Mouse (Mus musculus) Patski (cell line): ENCODE measurements at regions not wholly inside any gene's neighbourhood (a gene's known extent, or its start where the extent isn't known, plus 50 kb on each side); places are given as distances from the start of the nearest gene placed in this dataset.

Experiments
- ATAC-seq: fragments of 100-300 bp; one replicate; pipeline ENCODE4 v1.8.0; 2021
- CTCF ChIA-PET: fragments of 350-600 bp; sonication (Branson Sonifier 250); formaldehyde crosslinking; loops from one replicate; lab custom pipeline; 2022; ENCODE audit warnings: inconsistent platforms; lab: Charles Lee
- POLR2A ChIA-PET: fragments of 350-600 bp; sonication (Branson Sonifier 250); formaldehyde crosslinking; loops from one replicate; lab custom pipeline; 2022; ENCODE audit warnings: antibody characterized with exemption, inconsistent platforms; lab: Charles Lee
- DNase-seq: peaks from one replicate; pipeline ENCODE4 v3.0.0-alpha.2; 2011; ENCODE audit warnings: low read depth, low spot score
- H3K27me3 ChIP-seq: fragments of 371-371 bp; one replicate; pipeline ENCODE4 v1.5.1; 2021
- CTCF ChIP-seq: fragments of 100-300 bp; IDR thresholded peaks from one replicate; pipeline ENCODE4 v1.5.1; 2021
- in situ Hi-C: fragments of 300-500 bp; cut with MboI; formaldehyde crosslinking; loops from 3 replicates; pipeline ENCODE4 v1.11.1; 2018; ENCODE audit warnings: low pct_unique_long_range_greater_than_20kb, mixed read lengths

DNA sequence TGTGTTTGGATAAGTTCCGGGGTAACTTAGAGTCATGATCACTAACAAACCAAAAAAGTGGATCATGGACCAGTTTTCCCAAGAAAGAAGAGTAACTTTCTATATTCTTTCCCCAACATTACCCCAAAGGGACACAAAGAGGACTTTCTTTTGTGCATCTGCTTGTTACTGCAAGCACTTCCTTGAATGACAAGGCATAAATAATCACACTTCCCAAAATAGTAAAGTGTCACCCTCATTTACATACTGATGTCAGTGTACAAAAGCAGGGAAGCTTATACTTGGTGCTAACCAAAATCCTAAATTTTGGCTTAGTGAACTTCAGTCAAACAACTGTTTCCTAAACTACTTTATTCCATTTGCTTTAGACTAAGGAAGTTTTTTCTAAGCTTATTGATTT lies 218.0 kb upstream of the Klf14 start:
- no peak for DNase-seq
- POLR2A ChIA-PET: no interaction called here
- no peak for TF ChIP-seq CTCF
- no peak for ATAC-seq
- H3K27me3 ChIP-seq: no peaks in the 10 kb centered on the region
- CTCF ChIA-PET: interaction anchor here (0.8 to 2.1 kb wide), 13 partner anchors 9 to 101 kb away, joined by 3 to 10 read pairs (median 4); no protein-coding TSS in a partner anchor
- in situ Hi-C loops: no loop called here

DNA sequence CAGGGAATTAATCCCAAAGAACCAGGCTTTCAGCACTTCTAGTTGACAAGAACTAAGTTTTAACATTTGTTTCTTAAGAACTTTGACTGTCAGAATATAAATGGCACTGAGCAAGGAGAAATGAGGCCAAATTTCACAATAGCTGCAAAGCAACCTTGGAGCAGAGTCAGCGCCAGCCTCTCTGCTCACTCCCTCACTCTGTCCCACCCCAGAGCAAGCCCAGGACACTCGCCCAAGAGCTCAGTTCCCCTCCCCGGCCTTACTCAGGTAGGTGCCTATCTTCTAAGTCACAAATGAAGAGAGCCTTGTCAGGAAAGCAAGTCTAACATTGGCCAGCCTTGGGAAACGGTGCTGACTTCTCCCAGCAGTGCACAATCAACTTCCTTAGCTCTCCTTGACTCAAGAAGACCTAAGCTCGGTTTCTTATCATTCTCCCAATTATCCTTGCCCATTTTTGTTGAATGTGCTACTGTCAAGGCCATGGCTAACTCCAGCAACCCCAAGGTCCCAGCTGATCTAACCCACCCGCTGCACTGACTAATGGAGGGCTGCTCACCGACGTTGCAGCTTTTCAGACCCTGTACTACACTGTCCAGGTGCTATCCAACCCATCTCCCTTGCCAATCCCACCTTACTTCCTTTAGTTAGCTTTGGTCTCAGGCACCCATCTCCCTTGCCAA lies 219.5 kb upstream of the Klf14 start:
- ChIA-PET CTCF (interaction anchor here (0.7 to 1.3 kb wide), 2 partner anchors 12 to 62 kb away, joined by 3 to 5 read pairs; no protein-coding TSS in a partner anchor), POLR2A (no interaction called here)
- ATAC-seq (no peak), DNase-seq (no peak)
- in situ Hi-C loops: no loop called here
- no peaks in the 10 kb centered on the region for H3K27me3 ChIP-seq
- TF ChIP-seq CTCF: no peak

DNA sequence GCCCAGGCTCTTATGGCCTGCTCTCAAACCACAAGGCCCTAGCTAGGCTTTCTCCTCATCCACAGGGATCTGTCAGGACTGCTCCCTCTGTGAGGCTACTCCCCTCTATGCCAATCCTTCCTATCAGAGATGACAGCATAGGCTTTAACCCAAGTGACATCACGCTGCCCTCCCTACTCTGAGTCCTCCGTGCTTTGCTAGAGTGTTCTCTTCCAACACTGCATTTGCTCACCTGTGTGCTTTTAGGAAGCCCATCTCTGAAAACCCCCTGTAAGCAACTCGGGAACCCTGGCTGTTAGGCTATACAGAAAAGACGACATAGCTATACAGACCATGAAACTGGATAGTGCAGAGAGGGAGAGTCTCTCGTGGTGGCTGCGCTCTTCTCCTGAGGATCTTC lies 216.3 kb upstream of the Mkln1 start:
- no peak for TF ChIP-seq CTCF
- CTCF ChIA-PET: no interaction called here
- ATAC-seq (no peak), DNase-seq (no peak)
- POLR2A ChIA-PET: no interaction called here
- in situ Hi-C loops: no loop called here
- no peaks in the 10 kb centered on the region for H3K27me3 ChIP-seq

DNA sequence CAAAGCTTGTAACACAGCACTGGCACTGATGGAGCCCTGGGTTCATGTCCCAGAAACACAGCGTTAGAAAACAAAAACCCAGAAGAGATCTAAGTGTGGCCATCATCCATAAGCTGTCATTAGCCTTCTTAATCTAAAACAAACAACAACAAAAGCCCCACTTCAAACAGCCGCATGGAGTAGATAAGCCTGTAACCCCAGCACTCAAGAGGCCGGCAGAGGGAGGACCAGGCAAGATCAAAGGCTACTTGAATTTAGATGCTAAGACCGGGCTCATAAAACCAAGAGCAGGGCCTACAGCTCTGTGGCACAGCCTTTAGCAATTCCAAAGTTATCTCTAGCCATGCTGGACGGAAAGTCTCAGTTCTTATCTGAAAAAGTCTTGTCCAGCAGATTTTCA lies 215.4 kb upstream of the Mkln1 start:
- H3K27me3 ChIP-seq: no peaks in the 10 kb centered on the region
- no peak for TF ChIP-seq CTCF
- ChIA-PET CTCF (no interaction called here), POLR2A (interaction anchor here (0.7 kb wide), 1 partner anchor 922 kb away, joined by 3 read pairs; no protein-coding TSS in a partner anchor)
- DNase-seq (no peak), ATAC-seq (no peak)
- in situ Hi-C loops: no loop called here

DNA sequence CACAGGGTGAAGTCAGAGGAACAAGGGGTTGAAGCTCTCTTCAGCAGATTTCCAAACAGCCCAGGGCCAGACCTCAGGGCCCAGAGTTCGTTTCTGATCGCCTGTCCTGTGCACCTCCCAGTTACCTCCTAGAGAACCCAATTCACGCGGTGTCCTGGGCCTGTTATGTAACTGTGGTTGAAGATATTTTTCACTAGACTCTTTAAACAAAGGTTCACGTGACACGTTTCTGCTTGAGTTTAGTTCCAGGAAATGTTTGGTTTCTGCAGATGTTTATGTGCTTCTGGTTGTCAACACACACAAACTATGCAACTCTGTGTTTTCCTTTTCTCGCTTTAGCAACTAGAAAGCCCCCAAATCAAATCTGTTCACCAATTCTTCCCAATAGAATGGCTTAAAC lies 214.0 kb upstream of the Mkln1 start:
- no peaks in the 10 kb centered on the region for H3K27me3 ChIP-seq
- ATAC-seq (no peak), DNase-seq (no peak)
- CTCF ChIA-PET: no interaction called here
- TF ChIP-seq CTCF: no peak
- in situ Hi-C loops: no loop called here
- POLR2A ChIA-PET: no interaction called here

DNA sequence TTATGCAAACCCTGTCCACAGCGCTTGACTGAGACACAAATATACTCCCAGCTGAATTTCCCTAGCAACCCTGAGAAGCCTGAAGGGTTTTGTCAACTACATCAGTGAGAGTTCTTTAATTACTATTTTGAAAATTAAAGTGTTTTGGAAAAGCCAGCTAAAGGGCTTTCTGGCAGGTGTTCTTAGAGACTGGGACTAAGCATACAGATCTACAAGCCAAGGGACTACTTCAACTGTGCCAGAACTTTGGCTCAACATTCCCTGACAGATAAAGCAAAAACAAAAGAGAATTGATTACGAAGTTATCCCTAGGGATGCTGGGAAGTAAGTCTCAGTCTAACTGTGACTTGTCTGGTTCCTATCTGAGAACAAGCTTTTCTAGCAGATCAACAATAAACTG lies 213.4 kb upstream of the Mkln1 start:
- CTCF ChIA-PET: interaction anchor here (2.0 kb wide), 2 partner anchors 9 to 15 kb away, joined by 7 to 8 read pairs; no protein-coding TSS in a partner anchor

DNA sequence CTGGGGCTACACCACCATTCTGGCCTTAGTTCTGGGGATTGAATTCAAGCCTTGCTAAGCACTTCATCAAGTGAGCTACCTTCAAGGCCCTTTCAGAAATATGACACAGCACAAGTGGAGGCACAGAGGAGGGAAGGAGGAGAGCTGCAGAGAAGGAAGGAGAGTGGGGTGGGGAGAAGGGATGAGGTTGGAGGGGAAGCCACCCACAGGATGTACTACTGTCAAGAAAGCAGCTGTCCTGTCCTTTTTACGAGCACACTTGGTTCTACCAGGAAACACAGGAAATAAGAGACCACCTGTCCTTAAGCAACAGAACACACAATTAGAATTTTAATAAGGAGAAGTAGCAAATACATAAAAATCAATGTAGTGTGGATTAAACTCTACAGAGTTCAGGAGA lies 210.5 kb upstream of the Mkln1 start:
- no peak for ATAC-seq
- DNase-seq: no peak
- no peak for TF ChIP-seq CTCF
- ChIA-PET POLR2A (interaction anchor here (1.1 kb wide), 1 partner anchor 212 kb away, joined by 3 read pairs; no protein-coding TSS in a partner anchor), CTCF (no interaction called here)
- no peaks in the 10 kb centered on the region for H3K27me3 ChIP-seq
- in situ Hi-C loops: no loop called here

More for the DNA sequence above, 213.4 kb upstream of the Mkln1 start:
- H3K27me3 ChIP-seq: no peaks in the 10 kb centered on the region
- ATAC-seq (no peak), DNase-seq (no peak)
- TF ChIP-seq CTCF: no peak
- POLR2A ChIA-PET: interaction anchor here (0.6 to 0.9 kb wide), 2 partner anchors 33 to 56 kb away, joined by 3 to 6 read pairs; no protein-coding TSS in a partner anchor
- in situ Hi-C loops: no loop called here

DNA sequence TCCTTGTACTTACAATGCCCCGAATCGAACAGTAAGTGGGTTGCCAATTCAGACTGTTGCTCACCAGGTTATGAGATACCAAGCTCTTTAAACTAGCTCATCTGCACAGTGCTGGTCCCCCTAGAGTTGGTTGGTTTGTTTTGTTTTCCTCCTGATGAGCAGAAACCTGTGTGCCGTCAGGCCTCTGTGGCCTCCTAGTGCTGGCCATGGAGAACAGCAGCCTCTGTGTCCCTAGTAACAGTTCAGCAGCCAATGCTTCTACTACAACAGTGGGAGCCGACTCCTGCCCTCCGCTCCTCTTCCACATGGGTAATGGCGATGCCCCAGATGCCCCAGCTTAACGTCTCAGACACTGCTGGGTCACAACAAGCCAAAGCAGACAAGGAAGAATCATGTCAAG lies 209.5 kb upstream of the Mkln1 start:
- TF ChIP-seq CTCF: peak; percentile 67
- H3K27me3 ChIP-seq: no peaks in the 10 kb centered on the region
- CTCF ChIA-PET: no interaction called here
- no peak for DNase-seq
- POLR2A ChIA-PET: interaction anchor here (1.1 kb wide), 1 partner anchor 211 kb away, joined by 3 read pairs; no protein-coding TSS in a partner anchor
- ATAC-seq: no peak
- in situ Hi-C loops: no loop called here

DNA sequence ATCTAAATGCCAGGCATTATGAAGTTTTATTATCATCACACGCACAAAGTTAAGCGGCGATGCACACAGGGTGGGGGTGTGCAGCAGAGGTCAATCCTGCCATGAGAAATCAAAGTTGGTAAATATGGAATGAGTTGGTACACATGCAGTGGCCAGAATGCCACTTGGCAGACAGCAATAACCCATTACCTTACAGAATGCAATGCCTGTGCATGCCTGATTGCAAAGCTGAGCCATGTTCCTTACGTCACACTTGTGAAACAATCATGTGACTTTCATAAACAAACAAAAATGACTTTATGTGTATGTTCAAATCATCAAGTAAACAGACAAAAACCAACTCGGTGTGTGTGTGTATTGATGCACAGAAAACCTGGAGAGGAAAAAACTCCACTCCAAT lies 208.5 kb upstream of the Mkln1 start:
- no peak for ATAC-seq

DNA sequence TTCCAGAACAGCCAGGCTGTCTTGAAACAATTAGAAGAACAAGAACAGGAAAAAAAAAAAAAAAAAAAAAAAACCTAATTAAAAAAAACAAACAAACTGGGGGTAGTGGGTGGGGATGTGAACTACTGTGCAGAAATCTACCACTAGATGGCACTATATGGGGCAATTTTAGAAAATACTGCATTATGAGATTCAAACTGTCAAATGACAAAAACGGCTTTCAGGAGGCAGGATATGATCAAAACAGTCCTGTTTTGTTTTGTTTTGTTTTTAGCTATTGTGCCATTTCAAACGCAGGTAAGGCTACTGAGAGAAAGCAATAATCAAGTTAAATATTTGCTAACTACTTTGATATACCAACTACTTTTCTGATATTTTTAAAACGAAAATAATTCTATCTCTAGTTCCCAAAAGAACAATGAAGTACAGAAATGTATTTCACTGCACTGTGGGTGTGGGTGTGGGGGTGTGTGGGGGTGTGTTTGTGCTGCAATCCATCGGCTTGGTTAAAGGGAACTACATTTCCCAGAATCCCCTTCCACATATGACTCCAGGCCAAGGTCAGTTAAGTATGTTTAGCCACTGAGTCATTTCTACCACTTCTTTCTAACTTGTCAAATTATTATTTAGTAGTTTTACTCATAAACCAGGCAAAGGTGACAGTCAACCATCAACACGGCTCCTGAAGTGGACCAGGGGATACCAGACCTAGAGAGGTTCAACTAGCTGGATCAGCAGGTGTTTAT lies 207.7 kb upstream of the Mkln1 start:
- no peak for ATAC-seq
- DNase-seq: no peak
- H3K27me3 ChIP-seq: no peaks in the 10 kb centered on the region
- POLR2A ChIA-PET: no interaction called here
- CTCF ChIA-PET: interaction anchor here (0.6 to 1.5 kb wide), 5 partner anchors 11 to 128 kb away, joined by 3 to 5 read pairs (median 3); no protein-coding TSS in a partner anchor
- peak; percentile 57 for TF ChIP-seq CTCF
- in situ Hi-C loops: loop anchor here (5.0 kb wide), 1 partner anchor 262 kb away; no protein-coding TSS in a partner anchor

More for the DNA sequence above, 208.5 kb upstream of the Mkln1 start:
- DNase-seq: no peak
- in situ Hi-C loops: loop anchor here (5.0 kb wide), 1 partner anchor 262 kb away; no protein-coding TSS in a partner anchor
- no peak for TF ChIP-seq CTCF
- ChIA-PET POLR2A (no interaction called here), CTCF (interaction anchor here (1.3 to 1.5 kb wide), 3 partner anchors 12 to 14 kb away, joined by 3 to 5 read pairs (median 3); no protein-coding TSS in a partner anchor)
- no peaks in the 10 kb centered on the region for H3K27me3 ChIP-seq

DNA sequence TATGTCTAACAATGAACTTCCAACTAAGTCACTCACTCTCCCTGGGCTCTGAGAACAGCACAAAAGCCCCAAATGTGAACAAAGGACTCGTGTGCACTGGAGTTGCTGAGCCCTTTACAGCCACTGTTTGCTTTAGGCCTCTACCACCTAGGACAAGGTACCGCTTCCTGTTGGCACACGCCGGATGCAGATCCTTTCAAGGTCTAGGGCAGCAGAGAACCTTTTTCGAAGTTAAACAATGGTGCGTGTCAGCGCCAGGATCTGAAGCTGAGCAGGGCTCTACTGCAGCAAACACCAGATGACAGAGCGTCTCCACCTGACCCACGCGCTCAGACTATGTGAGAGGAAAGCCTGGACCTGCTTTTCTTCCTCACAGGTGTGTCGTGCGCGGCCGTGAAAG lies 207.0 kb upstream of the Mkln1 start:
- ChIA-PET POLR2A (no interaction called here), CTCF (interaction anchor here (1.0 to 1.5 kb wide), 2 partner anchors 10 to 199 kb away, joined by 3 read pairs; no protein-coding TSS in a partner anchor)
- TF ChIP-seq CTCF: no peak
- H3K27me3 ChIP-seq: no peaks in the 10 kb centered on the region
- in situ Hi-C loops: loop anchor here (5.0 kb wide), 1 partner anchor 261 kb away; no protein-coding TSS in a partner anchor
- no peak for DNase-seq
- no peak for ATAC-seq
